Mouse (Mus musculus): Measurements from ENCODE around the gene Ddah2. TPM values are rescaled to one million over a fixed set of nuclear protein-coding genes. Genes with fewer than 3 reads are reported as not detected.

The Ddah2 gene
- polyA plus RNA-seq, 1 experiment from 2014 or later = 261 TPM

- WGBS = 85% methylated on average over 3 of the region's 3 CpGs
- H3K9ac ChIP-seq (replicated peaks) = no peak overlapping the region
These were observed 1.7 kb upstream of the Ddah2 start for GRCm38 (mm10) chr17:35057090-35057489.

GRCm38 (mm10) chr17:35058316-35058715 is 519 bp upstream of the Ddah2 start:
- peak overlapping the region; percentile 79 for H3K4me3 ChIP-seq (replicated peaks)
- no peaks in the 10 kb centered on the region for H3K9me3 ChIP-seq (replicated peaks)
- H3K4me1 ChIP-seq = peaks cover 28% of the 10 kb centered on the region
- H3K27me3 ChIP-seq (replicated peaks) = peaks cover 2% of the 10 kb centered on the region; the same call in 1 of the 2 replicates
- no peak for ATAC-seq (ENCODE audit: low FRiP score)
- 63% methylated on average over 9 of the region's 9 CpGs for WGBS
- peak overlapping the region; percentile 76; the same call in 1 of the 2 replicates for H3K9ac ChIP-seq (replicated peaks)
- peak overlapping the region; percentile 84 for H3K4me2 ChIP-seq
- peaks cover 18% of the 10 kb centered on the region for H3K36me3 ChIP-seq
- peak overlapping the region; percentile 86 for H3K27ac ChIP-seq (replicated peaks)

More at GRCm38 (mm10) chr17:35057090-35057489, 1.7 kb upstream of the Ddah2 start:
- no peak for ATAC-seq (ENCODE audit: low FRiP score)
- H3K27me3 ChIP-seq (replicated peaks) = no peaks in the 10 kb centered on the region
- H3K4me3 ChIP-seq (replicated peaks) = no peak overlapping the region
- H3K36me3 ChIP-seq = peaks cover 16% of the 10 kb centered on the region
- H3K9me3 ChIP-seq (replicated peaks) = no peaks in the 10 kb centered on the region
- no peak overlapping the region for H3K4me2 ChIP-seq
- H3K27ac ChIP-seq (replicated peaks) = no peak overlapping the region
- peaks cover 36% of the 10 kb centered on the region for H3K4me1 ChIP-seq

GRCm38 (mm10) chr17:35060071-35060470 is 1.2 kb downstream of the Ddah2 start:
- Histone ChIP-seq H3K9me3 (replicated peaks) (no peaks in the 10 kb centered on the region), H3K27ac (replicated peaks) (peak overlapping the region; percentile 86), H3K4me2 (peak overlapping the region; percentile 84), H3K4me3 (replicated peaks) (peak overlapping the region; percentile 79), H3K4me1 (peaks cover 37% of the 10 kb centered on the region), H3K9ac (replicated peaks) (peak overlapping the region; percentile 76), H3K27me3 (replicated peaks) (peaks cover 17% of the 10 kb centered on the region), H3K36me3 (peaks cover 16% of the 10 kb centered on the region)
- 24% methylated on average over 14 of the region's 14 CpGs for WGBS
- ATAC-seq (ENCODE audit: low FRiP score) = 0 out of 2 replicates have a peak, but pooled peaks have one; percentile 7

- peaks cover 25% of the 10 kb centered on the region for H3K27me3 ChIP-seq (replicated peaks)
- peak overlapping the region; percentile 79 for H3K4me3 ChIP-seq (replicated peaks)
- peak overlapping the region; percentile 84 for H3K4me2 ChIP-seq
- H3K27ac ChIP-seq (replicated peaks) = no peak overlapping the region
- H3K9me3 ChIP-seq (replicated peaks) = no peaks in the 10 kb centered on the region
- 52% methylated on average over 22 of the region's 22 CpGs for WGBS
- H3K36me3 ChIP-seq = peaks cover 16% of the 10 kb centered on the region
- H3K4me1 ChIP-seq = peaks cover 44% of the 10 kb centered on the region
- H3K9ac ChIP-seq (replicated peaks) = peak overlapping the region; percentile 76
- no peak for ATAC-seq (ENCODE audit: low FRiP score)
These were observed 2.0 kb downstream of the Ddah2 start for GRCm38 (mm10) chr17:35060737-35061297.

GRCm38 (mm10) chr17:35061299-35061698 is 2.5 kb downstream of the Ddah2 start:
- peaks cover 44% of the 10 kb centered on the region for H3K4me1 ChIP-seq
- H3K9ac ChIP-seq (replicated peaks) = no peak overlapping the region
- peak overlapping the region; percentile 15; the same call in 1 of the 2 replicates for H3K4me2 ChIP-seq
- peaks cover 16% of the 10 kb centered on the region for H3K36me3 ChIP-seq
- H3K9me3 ChIP-seq (replicated peaks) = no peaks in the 10 kb centered on the region
- no peak overlapping the region for H3K27ac ChIP-seq (replicated peaks)
- peaks cover 30% of the 10 kb centered on the region for H3K27me3 ChIP-seq (replicated peaks)
- 82% methylated on average over 8 of the region's 8 CpGs for WGBS
- no peak for ATAC-seq (ENCODE audit: low FRiP score)
- H3K4me3 ChIP-seq (replicated peaks) = peak overlapping the region; percentile 79; the same call in 1 of the 2 replicates

- no peak overlapping the region for H3K4me2 ChIP-seq
- H3K9me3 ChIP-seq (replicated peaks) = no peaks in the 10 kb centered on the region
- peaks cover 38% of the 10 kb centered on the region for H3K4me1 ChIP-seq
- peaks cover 16% of the 10 kb centered on the region for H3K36me3 ChIP-seq
- H3K27me3 ChIP-seq (replicated peaks) = peaks cover 45% of the 10 kb centered on the region
- H3K4me3 ChIP-seq (replicated peaks) = no peak overlapping the region
- no peak overlapping the region for H3K9ac ChIP-seq (replicated peaks)
- ATAC-seq (ENCODE audit: low FRiP score) = no peak
- 89% methylated on average over 3 of the region's 3 CpGs for WGBS
- H3K27ac ChIP-seq (replicated peaks) = no peak overlapping the region
These were observed 4.6 kb downstream of the Ddah2 start for GRCm38 (mm10) chr17:35063466-35063865.

- Histone ChIP-seq H3K4me1 (peaks cover 34% of the 10 kb centered on the region), H3K36me3 (peaks cover 16% of the 10 kb centered on the region), H3K9ac (replicated peaks) (no peak overlapping the region), H3K4me3 (replicated peaks) (no peak overlapping the region), H3K27ac (replicated peaks) (no peak overlapping the region), H3K9me3 (replicated peaks) (no peaks in the 10 kb centered on the region), H3K27me3 (replicated peaks) (peaks cover 45% of the 10 kb centered on the region), H3K4me2 (peak overlapping the region; percentile 55)
- no peak for ATAC-seq (ENCODE audit: low FRiP score)
- WGBS = 32% methylated on average over 10 of the region's 10 CpGs
These were observed 5.6 kb downstream of the Ddah2 start for GRCm38 (mm10) chr17:35064378-35064877.

- H3K4me2 ChIP-seq = peak within 1 kb of the TSS; percentile 55
- no peak within 1 kb of the TSS for H3K9ac ChIP-seq (replicated peaks)
- WGBS = 1% methylated on average over 48 of the region's 48 CpGs
- peaks cover 16% of the 10 kb centered on the region for H3K36me3 ChIP-seq
- peaks cover 27% of the 10 kb centered on the region for H3K4me1 ChIP-seq
- H3K4me3 ChIP-seq (replicated peaks) = peak within 1 kb of the TSS; percentile 21
- peaks cover 45% of the 10 kb centered on the region for H3K27me3 ChIP-seq (replicated peaks)
- ATAC-seq (ENCODE audit: low FRiP score) = no peak
- no peaks in the 10 kb centered on the region for H3K9me3 ChIP-seq (replicated peaks)
- H3K27ac ChIP-seq (replicated peaks) = no peak within 1 kb of the TSS
These were observed 6.4 kb downstream of the Ddah2 start, which contains the start of gene Ly6g6c for GRCm38 (mm10) chr17:35064951-35065947. Ly6g6c (plus strand) TSS chr17:35065388.

- no peak for ATAC-seq (ENCODE audit: low FRiP score)
- Histone ChIP-seq H3K36me3 (peaks cover 10% of the 10 kb centered on the region), H3K4me1 (peaks cover 19% of the 10 kb centered on the region), H3K27me3 (replicated peaks) (peaks cover 45% of the 10 kb centered on the region), H3K4me3 (replicated peaks) (peak within 1 kb of the TSS; percentile 21), H3K9me3 (replicated peaks) (no peaks in the 10 kb centered on the region), H3K4me2 (peak within 1 kb of the TSS; percentile 55), H3K9ac (replicated peaks) (no peak within 1 kb of the TSS), H3K27ac (replicated peaks) (no peak within 1 kb of the TSS)
- 49% methylated on average over 10 of the region's 10 CpGs for WGBS
These were observed 7.2 kb downstream of the Ddah2 start, which contains the start of gene Mpig6b for GRCm38 (mm10) chr17:35066084-35066483. Mpig6b (minus strand) TSS chr17:35066184.

GRCm38 (mm10) chr17:35068213-35068914 is 9.5 kb downstream of the Ddah2 start:
- H3K4me2 ChIP-seq = no peak overlapping the region
- no peak overlapping the region for H3K9ac ChIP-seq (replicated peaks)
- ATAC-seq (ENCODE audit: low FRiP score) = no peak
- H3K27ac ChIP-seq (replicated peaks) = no peak overlapping the region
- H3K27me3 ChIP-seq (replicated peaks) = peaks cover 43% of the 10 kb centered on the region
- no peaks in the 10 kb centered on the region for H3K36me3 ChIP-seq
- peaks cover 16% of the 10 kb centered on the region for H3K4me1 ChIP-seq
- H3K4me3 ChIP-seq (replicated peaks) = no peak overlapping the region
- WGBS = 87% methylated on average over 17 of the region's 17 CpGs
- H3K9me3 ChIP-seq (replicated peaks) = no peaks in the 10 kb centered on the region

Measured in neural tube, embryonic 15.5 days (tissue).